Mouse (Mus musculus): ENCODE results near the gene Amn.

DNA sequence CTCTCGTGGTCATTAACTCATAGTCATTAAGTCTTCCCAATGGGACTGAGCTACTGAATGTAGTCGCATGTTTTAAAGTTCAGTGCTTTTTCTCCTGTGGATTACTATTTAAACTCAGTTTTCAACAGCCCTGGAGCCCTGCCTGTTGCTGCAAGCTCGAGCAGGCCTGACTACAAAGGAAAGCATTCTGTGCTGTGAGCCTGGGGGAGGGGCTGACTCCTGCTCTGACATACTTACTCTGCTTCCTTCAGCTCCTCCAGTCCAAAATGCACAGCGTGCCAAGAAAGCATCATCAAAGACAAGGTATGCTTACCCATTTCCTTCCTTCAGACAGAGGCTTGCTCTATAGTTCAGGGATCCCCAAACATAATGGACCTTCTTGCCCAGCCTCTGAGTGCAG, 32.1 kb upstream of the Amn start:
- TF ChIP-seq CTCF (IDR thresholded peaks at IDR 0.05; ENCODE audit: low read depth, low read length) (no peak), TAL1 (conservative IDR thresholded peaks at IDR 0.05; ENCODE audit: low read depth, low read length) (no peak), GATA1 (IDR thresholded peaks at IDR 0.05; ENCODE audit: borderline replicate concordance, low read length) (no peak), POLR2AphosphoS5 (IDR thresholded peaks at IDR 0.05; ENCODE audit: insufficient replicate concordance, low read depth, low read length) (no peak)
